Mouse (Mus musculus): ENCODE measurements around the gene Lcn6. TPM values are rescaled to one million over a fixed set of nuclear protein-coding genes. Genes with fewer than 3 reads are reported as not detected.

Lcn6 gene
- polyA plus RNA-seq (2014; fragmentation: Nextera tagmentation; extraction: Ambion mirVana): not detected in 2 replicates

DNA sequence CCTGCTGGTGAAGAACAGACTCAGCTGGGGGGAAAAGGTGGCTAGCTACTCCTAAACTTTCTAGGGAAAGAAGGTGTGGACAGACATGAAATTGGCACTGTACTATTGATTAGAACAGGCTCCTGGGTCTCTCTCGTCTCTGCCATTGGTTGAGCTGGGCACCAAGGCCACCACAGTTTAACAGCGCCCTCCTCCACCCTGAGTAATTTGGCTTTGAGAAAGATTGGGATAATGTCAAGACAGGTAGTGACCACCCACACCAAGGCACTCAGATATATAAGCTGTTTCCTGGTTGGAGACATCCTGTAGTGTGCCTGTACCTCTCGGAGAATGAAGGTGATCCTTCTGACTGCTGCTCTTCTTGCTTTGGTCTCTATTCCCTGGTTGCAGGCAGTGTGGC, at the start of gene Lcn6:
Gene Lcn6 (plus strand): TSS at position 301 of the 400 bp plus-strand sequence.
- no peak within 1 kb of the TSS for H3K27ac ChIP-seq (ENCODE audit: low read depth, low read length)
- H3K4me3 ChIP-seq (ENCODE audit: low read depth, low read length): no peak within 1 kb of the TSS
- ATAC-seq (ENCODE audit: low FRiP score): no peak
- no peaks in the 10 kb centered on the region for H3K36me3 ChIP-seq (ENCODE audit: control insufficient read depth, insufficient read depth, low read length)
- H3K4me2 ChIP-seq: no peak within 1 kb of the TSS
- no peaks in the 10 kb centered on the region for H3K4me1 ChIP-seq (ENCODE audit: control insufficient read depth, insufficient read depth, low read length)
- DNase-seq (ENCODE audit: low spot score, missing footprints): no peak
- no peaks in the 10 kb centered on the region for H3K9me3 ChIP-seq (ENCODE audit: control insufficient read depth, low read length)
- 88% methylated on average over 3 of the region's 3 CpGs for WGBS
- H3K9ac ChIP-seq (ENCODE audit: low read length): no peak within 1 kb of the TSS
- H3K27me3 ChIP-seq (ENCODE audit: control insufficient read depth, insufficient read depth, low read length): no peaks in the 10 kb centered on the region

DNA sequence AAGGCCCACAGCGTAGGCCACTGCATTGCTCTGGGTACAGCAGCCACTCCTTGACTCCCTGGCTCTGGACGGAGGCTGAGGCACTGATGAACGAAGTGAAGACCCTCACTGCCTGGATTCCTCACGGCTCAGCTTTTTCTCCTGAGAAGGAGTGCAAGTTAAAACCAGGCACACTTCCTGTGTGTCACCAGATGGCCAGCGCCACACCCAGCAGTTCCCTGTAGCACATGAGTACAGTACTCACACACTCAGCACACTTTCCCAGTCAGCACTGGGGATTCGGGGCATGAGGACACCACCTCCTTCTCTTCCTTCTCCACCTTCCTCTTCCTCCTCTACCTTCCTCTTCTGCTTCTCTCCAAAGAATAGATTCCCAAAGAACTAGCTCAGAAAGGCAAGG, 48.8 kb upstream of the Lcn6 start, which contains the start of gene Fcna:
Gene Fcna (minus strand): TSS at position 220 of the 400 bp plus-strand sequence.
- Histone ChIP-seq H3K4me1 (ENCODE audit: control insufficient read depth, insufficient read depth, low read length) (no peaks in the 10 kb centered on the region), H3K9ac (ENCODE audit: low read length) (no peak within 1 kb of the TSS), H3K4me2 (no peak within 1 kb of the TSS), H3K36me3 (ENCODE audit: control insufficient read depth, insufficient read depth, low read length) (no peaks in the 10 kb centered on the region), H3K4me3 (ENCODE audit: low read depth, low read length) (no peak within 1 kb of the TSS), H3K27ac (ENCODE audit: low read depth, low read length) (no peak within 1 kb of the TSS), H3K9me3 (ENCODE audit: control insufficient read depth, low read length) (no peaks in the 10 kb centered on the region), H3K27me3 (ENCODE audit: control insufficient read depth, insufficient read depth, low read length) (no peaks in the 10 kb centered on the region)
- ATAC-seq (ENCODE audit: low FRiP score) (no peak), DNase-seq (ENCODE audit: low spot score, missing footprints) (no peak)
- 83% methylated on average over 6 of the region's 6 CpGs for WGBS

DNA sequence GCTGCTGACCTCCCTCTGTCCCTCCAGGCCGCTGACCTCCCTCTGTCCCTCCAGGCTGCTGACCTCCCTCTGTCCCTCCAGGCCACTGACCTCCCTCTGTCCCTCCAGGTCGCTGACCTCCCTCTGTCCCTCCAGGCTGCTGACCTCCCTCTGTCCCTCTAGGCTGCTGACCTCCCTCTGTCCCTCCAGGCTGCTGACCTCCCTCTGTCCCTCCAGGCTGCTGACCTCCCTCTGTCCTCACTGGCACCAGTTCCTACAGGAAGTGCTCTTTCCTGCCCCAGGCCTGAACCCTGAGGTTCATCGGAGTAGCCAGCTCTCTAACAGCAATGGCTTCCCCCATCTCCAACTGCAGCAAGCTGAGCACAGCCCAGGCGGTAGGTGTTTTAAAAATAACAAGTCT, 47.8 kb upstream of the Lcn6 start:
- H3K27me3 ChIP-seq (ENCODE audit: control insufficient read depth, insufficient read depth, low read length): no peaks in the 10 kb centered on the region
- no peak overlapping the region for H3K4me2 ChIP-seq
- H3K4me3 ChIP-seq (ENCODE audit: low read depth, low read length): no peak overlapping the region
- ATAC-seq (ENCODE audit: low FRiP score) (no peak), DNase-seq (ENCODE audit: low spot score, missing footprints) (no peak)
- no peaks in the 10 kb centered on the region for H3K9me3 ChIP-seq (ENCODE audit: control insufficient read depth, low read length)
- no peaks in the 10 kb centered on the region for H3K36me3 ChIP-seq (ENCODE audit: control insufficient read depth, insufficient read depth, low read length)
- WGBS: 52% methylated on average over 4 of the region's 4 CpGs
- no peaks in the 10 kb centered on the region for H3K4me1 ChIP-seq (ENCODE audit: control insufficient read depth, insufficient read depth, low read length)
- H3K9ac ChIP-seq (ENCODE audit: low read length): no peak overlapping the region
- H3K27ac ChIP-seq (ENCODE audit: low read depth, low read length): no peak overlapping the region

DNA sequence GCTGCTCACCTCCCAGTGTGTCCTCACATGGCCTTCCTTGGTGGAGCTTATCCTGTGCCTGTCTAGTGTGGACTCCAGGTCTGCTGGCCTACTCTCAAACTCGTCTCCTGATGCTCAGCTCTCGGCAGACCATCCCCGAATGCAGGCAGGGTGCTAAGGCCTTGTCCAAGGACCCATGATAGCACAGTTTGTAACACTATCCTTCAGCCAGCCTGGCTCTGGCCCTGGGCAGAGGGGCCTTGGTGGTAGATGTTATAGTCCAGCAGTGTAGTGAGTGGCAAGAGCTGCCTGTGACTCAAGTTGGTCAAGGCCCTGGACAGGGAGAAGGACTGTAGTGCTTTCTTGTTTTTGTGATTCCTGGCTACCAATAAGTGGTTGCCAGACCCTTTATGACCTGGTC, 43.0 kb upstream of the Lcn6 start:
- 83% methylated on average over 3 of the region's 3 CpGs for WGBS
- H3K4me3 ChIP-seq (ENCODE audit: low read depth, low read length): no peak overlapping the region

GRCm38 (mm10) chr2:25634046-25634445, 42.5 kb upstream of the Lcn6 start:
- Histone ChIP-seq H3K4me3 (ENCODE audit: low read depth, low read length) (no peak overlapping the region), H3K4me1 (ENCODE audit: control insufficient read depth, insufficient read depth, low read length) (no peaks in the 10 kb centered on the region), H3K36me3 (ENCODE audit: control insufficient read depth, insufficient read depth, low read length) (no peaks in the 10 kb centered on the region), H3K4me2 (no peak overlapping the region), H3K9me3 (ENCODE audit: control insufficient read depth, low read length) (no peaks in the 10 kb centered on the region), H3K9ac (ENCODE audit: low read length) (no peak overlapping the region), H3K27me3 (ENCODE audit: control insufficient read depth, insufficient read depth, low read length) (no peaks in the 10 kb centered on the region), H3K27ac (ENCODE audit: low read depth, low read length) (no peak overlapping the region)
- DNase-seq (ENCODE audit: low spot score, missing footprints) (no peak), ATAC-seq (ENCODE audit: low FRiP score) (no peak)
- WGBS: 26% methylated on average over 1 of the region's 1 CpGs

More for the DNA sequence above, 43.0 kb upstream of the Lcn6 start:
- Histone ChIP-seq H3K4me1 (ENCODE audit: control insufficient read depth, insufficient read depth, low read length) (no peaks in the 10 kb centered on the region), H3K4me2 (no peak overlapping the region), H3K9me3 (ENCODE audit: control insufficient read depth, low read length) (no peaks in the 10 kb centered on the region), H3K27me3 (ENCODE audit: control insufficient read depth, insufficient read depth, low read length) (no peaks in the 10 kb centered on the region), H3K36me3 (ENCODE audit: control insufficient read depth, insufficient read depth, low read length) (no peaks in the 10 kb centered on the region), H3K27ac (ENCODE audit: low read depth, low read length) (no peak overlapping the region), H3K9ac (ENCODE audit: low read length) (no peak overlapping the region)
- no peak for ATAC-seq (ENCODE audit: low FRiP score)
- DNase-seq (ENCODE audit: low spot score, missing footprints): no peak

DNA sequence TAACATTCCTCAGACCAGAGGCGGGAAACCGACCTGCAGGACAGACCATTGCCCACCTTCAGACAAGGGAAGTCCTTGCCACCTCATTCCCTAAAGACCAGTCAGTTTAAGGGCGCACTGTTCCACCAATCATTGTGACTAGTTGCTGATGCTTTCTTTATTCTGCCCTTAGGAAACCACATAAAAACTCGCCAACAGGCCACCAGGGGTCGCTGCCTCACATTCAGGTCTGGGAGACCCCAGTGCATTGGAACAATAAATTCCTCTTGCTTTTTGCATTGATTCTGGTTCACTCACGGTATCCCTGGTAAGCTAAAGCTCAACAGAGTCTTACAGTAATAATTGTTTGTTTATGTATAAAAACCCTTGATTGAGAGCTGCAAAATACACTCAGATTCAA, 36.7 kb upstream of the Lcn6 start:
- H3K27me3 ChIP-seq (ENCODE audit: control insufficient read depth, insufficient read depth, low read length): no peaks in the 10 kb centered on the region
- H3K9me3 ChIP-seq (ENCODE audit: control insufficient read depth, low read length): no peaks in the 10 kb centered on the region
- ATAC-seq (ENCODE audit: low FRiP score) (no peak), DNase-seq (ENCODE audit: low spot score, missing footprints) (peak; percentile 91)
- H3K9ac ChIP-seq (ENCODE audit: low read length): no peak overlapping the region
- H3K4me3 ChIP-seq (ENCODE audit: low read depth, low read length): no peak overlapping the region
- no peak overlapping the region for H3K4me2 ChIP-seq
- H3K36me3 ChIP-seq (ENCODE audit: control insufficient read depth, insufficient read depth, low read length): no peaks in the 10 kb centered on the region
- no peaks in the 10 kb centered on the region for H3K4me1 ChIP-seq (ENCODE audit: control insufficient read depth, insufficient read depth, low read length)
- WGBS: 19% methylated on average over 6 of the region's 6 CpGs
- H3K27ac ChIP-seq (ENCODE audit: low read depth, low read length): no peak overlapping the region

GRCm38 (mm10) chr2:25652902-25653301, 23.7 kb upstream of the Lcn6 start, which contains the start of gene Lcn8:
Gene Lcn8 (plus strand): TSS chr2:25653120.
- no peak for ATAC-seq (ENCODE audit: low FRiP score)
- WGBS: 83% methylated on average over 2 of the region's 2 CpGs

DNA sequence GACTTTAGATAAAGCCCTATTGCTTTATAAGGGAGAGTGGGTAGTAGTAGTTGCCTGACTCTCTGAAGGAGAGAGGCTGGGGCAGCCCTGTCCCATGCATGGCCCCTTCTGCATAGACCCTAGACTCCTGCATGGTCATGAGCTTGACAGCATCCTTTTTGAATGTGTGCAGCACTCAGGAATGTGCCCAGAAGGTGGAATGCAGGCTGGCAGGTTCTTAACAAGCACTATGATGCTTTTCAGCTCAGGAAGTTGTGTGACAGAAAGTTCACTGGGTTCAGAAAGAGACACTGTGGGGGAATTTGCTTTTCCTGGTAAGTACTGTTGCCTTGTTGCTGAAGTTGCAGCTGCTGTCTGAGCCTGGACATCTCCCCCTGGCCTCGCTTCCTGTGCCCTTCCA, 22.1 kb upstream of the Lcn6 start:
- DNase-seq (ENCODE audit: low spot score, missing footprints): no peak

More at GRCm38 (mm10) chr2:25652902-25653301, 23.7 kb upstream of the Lcn6 start, which contains the start of gene Lcn8:
- Histone ChIP-seq H3K4me3 (ENCODE audit: low read depth, low read length) (no peak within 1 kb of the TSS), H3K36me3 (ENCODE audit: control insufficient read depth, insufficient read depth, low read length) (no peaks in the 10 kb centered on the region), H3K4me1 (ENCODE audit: control insufficient read depth, insufficient read depth, low read length) (no peaks in the 10 kb centered on the region), H3K9ac (ENCODE audit: low read length) (no peak within 1 kb of the TSS), H3K27me3 (ENCODE audit: control insufficient read depth, insufficient read depth, low read length) (no peaks in the 10 kb centered on the region), H3K9me3 (ENCODE audit: control insufficient read depth, low read length) (no peaks in the 10 kb centered on the region), H3K27ac (ENCODE audit: low read depth, low read length) (no peak within 1 kb of the TSS), H3K4me2 (no peak within 1 kb of the TSS)
- DNase-seq (ENCODE audit: low spot score, missing footprints): no peak

GRCm38 (mm10) chr2:25656691-25657090, 19.9 kb upstream of the Lcn6 start:
- 87% methylated on average over 4 of the region's 4 CpGs for WGBS
- H3K9me3 ChIP-seq (ENCODE audit: control insufficient read depth, low read length): no peaks in the 10 kb centered on the region

More for the DNA sequence above, 22.1 kb upstream of the Lcn6 start:
- H3K36me3 ChIP-seq (ENCODE audit: control insufficient read depth, insufficient read depth, low read length): no peaks in the 10 kb centered on the region
- ATAC-seq (ENCODE audit: low FRiP score): no peak
- no peaks in the 10 kb centered on the region for H3K27me3 ChIP-seq (ENCODE audit: control insufficient read depth, insufficient read depth, low read length)
- H3K4me3 ChIP-seq (ENCODE audit: low read depth, low read length): no peak overlapping the region
- H3K27ac ChIP-seq (ENCODE audit: low read depth, low read length): no peak overlapping the region
- H3K4me2 ChIP-seq: no peak overlapping the region
- no peaks in the 10 kb centered on the region for H3K4me1 ChIP-seq (ENCODE audit: control insufficient read depth, insufficient read depth, low read length)
- WGBS: 47% methylated on average over 1 of the region's 1 CpGs
- H3K9me3 ChIP-seq (ENCODE audit: control insufficient read depth, low read length): no peaks in the 10 kb centered on the region
- H3K9ac ChIP-seq (ENCODE audit: low read length): no peak overlapping the region

More at GRCm38 (mm10) chr2:25656691-25657090, 19.9 kb upstream of the Lcn6 start:
- Histone ChIP-seq H3K27ac (ENCODE audit: low read depth, low read length) (no peak overlapping the region), H3K4me3 (ENCODE audit: low read depth, low read length) (no peak overlapping the region), H3K4me1 (ENCODE audit: control insufficient read depth, insufficient read depth, low read length) (no peaks in the 10 kb centered on the region), H3K9ac (ENCODE audit: low read length) (no peak overlapping the region), H3K4me2 (no peak overlapping the region), H3K36me3 (ENCODE audit: control insufficient read depth, insufficient read depth, low read length) (no peaks in the 10 kb centered on the region), H3K27me3 (ENCODE audit: control insufficient read depth, insufficient read depth, low read length) (no peaks in the 10 kb centered on the region)
- no peak for DNase-seq (ENCODE audit: low spot score, missing footprints)
- no peak for ATAC-seq (ENCODE audit: low FRiP score)

Measured in midbrain, embryonic 11.5 days (tissue).